Mouse (Mus musculus) kidney, adult 2 months (tissue): Measurements from ENCODE around the gene Slc4a1.

Experiments used
- CTCF ChIP-seq: fragments of 200-500 bp; conservative IDR thresholded peaks from 2 replicates; pipeline ENCODE4 v1.5.1; 2011; ENCODE audit warnings: low read depth, mild to moderate bottlenecking, control low read depth, low read length, moderate library complexity, mixed read lengths; ENCODE audit not compliant: insufficient read depth, insufficient read length
- POLR2A ChIP-seq: fragments of 200-500 bp; IDR thresholded peaks from one replicate; pipeline ENCODE4 v1.6.1; 2011; ENCODE audit warnings: low read depth, low read length, control low read depth

DNA sequence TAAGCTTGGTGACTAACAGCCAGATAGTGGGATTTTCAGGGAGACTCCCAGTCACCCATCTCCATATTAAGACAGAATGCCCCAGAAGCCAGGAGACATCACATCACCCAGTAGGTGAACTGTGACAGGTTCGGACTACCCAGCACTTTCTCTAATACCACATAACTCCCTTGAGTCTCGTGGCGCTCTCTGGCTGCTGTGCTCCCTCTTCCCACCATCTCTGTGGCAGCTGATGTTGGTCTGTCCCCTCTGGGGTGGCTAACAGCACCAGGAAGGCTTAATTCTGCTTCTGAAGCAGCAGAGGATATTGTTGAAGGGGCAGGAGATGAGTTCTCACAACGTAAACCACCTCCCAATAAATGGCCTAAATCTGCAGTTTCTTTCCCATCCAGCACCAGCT, 54.0 kb downstream of the Slc4a1 start:
- TF ChIP-seq POLR2A (no peak), CTCF (no peak)
